Mouse (Mus musculus): Measurements from ENCODE around the gene Zdhhc6.

Zdhhc6 gene

DNA sequence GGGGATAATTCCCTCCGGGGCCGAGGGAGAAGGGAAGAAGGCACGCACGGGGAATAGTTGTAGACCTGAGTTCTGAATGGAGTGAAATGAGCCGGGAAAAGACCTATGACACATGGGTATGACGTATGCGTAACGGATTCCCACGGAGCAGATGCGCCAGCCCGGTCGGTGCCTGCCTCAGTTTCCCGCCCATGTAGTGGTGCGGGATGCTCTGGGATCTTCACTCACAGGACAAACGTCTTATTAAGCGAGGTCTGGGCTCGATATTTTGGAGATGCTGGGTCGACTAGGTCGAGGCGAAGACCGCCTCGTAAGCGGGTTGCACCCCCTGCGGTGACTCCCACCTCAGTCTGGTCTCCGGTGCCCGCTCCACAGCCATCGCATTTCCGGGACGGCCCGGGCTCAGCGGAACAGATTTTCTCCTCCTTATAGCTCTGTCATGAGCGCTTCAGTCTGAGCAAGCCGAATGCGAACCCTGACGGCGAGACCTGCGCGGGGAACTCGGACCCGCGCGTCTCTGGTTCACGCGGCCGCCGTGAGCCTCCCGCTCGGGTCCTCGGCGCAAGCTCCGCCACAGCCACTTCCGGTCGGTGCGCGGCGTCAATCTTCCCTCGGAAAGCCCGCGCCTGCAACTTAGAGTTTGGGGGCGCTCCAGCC is at the start of gene Zdhhc6:
Zdhhc6 (minus strand) TSS at position 581 of the 657 bp plus-strand sequence.
- peak; percentile 41 for DNase-seq (ENCODE audit: low spot score)

DNA sequence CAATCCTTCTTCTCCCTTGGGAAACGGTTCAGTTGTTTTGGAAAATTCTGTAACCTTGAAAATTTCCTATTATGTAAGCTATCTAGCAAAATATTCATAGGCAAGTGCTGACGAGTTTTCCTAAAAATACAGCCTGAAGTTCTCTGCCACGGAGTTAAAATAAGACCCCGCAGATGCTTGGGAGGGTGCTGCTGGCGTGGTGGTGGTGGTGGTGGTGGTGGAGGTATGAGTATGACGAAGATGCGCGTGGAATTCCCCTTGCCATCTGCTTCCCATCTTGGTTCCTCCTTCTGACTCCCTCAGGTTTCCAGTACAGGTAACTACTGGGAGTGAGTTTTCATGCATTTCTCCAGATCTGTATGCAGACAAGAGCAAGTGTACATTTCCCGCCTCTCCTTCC is 46.8 kb upstream of the Zdhhc6 start:
- no peak for DNase-seq (ENCODE audit: low spot score)

DNA sequence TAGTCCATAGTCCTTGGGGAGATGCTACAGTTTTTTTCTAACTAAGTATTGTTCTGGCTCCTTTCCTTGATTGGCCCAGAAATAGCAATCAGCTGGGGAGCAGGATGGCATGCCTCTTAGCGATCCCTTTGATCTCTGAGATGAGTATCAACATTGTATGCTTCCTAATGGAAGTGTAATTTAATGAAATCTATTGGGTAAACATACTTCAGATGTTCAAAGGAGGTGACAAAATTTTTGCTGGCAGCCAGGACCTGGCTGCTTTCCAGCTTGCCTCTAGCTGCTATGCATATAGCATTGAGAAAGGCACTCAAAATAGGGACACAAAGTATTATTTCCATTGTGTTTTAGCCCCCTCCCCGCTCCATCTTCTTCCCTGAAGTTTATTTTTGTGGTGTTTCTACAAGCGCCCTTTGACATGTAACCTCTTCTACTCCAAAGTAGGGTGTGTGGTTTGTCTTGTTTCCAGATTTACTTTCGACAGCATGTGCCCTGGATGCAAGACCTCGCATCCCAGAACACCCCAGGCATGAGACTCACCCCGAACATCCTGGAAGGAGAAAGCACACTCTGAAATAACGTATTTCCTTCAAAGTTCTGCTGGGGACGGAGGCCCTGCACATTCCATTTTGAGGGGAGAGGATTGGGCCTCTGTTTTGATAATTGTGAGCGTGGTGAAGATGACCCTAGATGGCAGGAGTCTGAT is 35.0 kb upstream of the Zdhhc6 start:
- DNase-seq (ENCODE audit: low spot score), result no peak

DNA sequence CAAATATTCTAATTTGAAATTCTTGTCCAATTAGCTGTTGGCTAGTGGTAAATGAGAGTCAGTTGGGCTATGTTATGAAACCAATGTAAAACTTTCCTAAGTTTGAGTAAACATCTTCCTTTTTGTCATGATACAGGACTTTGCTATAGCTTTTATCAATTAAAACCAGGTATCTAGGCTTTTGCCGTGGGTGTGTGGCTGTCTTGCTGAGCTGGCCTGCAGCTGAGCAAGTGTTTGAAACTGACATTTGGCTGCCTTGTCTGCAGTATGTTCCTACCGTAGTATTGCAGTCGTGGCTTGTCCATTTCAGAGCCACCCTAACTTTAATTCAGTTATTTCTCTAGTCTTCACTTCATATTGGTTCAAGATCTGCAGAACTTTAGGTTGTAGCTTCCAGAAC is 32.4 kb upstream of the Zdhhc6 start:
- DNase-seq (ENCODE audit: low spot score), result no peak

DNA sequence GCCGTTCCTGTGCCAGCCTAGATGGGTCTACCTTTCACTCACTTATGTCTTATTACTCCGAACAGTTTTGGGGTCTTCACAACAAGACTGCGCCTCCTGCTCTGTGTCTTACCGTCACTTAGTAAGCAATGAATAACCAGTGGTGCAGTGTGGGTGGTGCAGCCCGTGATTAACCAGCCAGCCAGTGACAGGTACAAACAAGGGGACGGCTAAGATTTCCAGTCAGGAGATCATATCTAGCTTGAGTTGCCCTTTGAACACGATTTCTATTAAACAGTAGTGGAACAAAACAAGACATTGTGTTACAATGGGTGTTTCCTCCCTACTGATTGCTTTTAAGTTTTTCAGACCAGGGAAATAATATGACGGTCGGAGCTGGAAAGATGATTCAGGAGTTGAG is 27.4 kb upstream of the Zdhhc6 start:
- DNase-seq (ENCODE audit: low spot score), result no peak

DNA sequence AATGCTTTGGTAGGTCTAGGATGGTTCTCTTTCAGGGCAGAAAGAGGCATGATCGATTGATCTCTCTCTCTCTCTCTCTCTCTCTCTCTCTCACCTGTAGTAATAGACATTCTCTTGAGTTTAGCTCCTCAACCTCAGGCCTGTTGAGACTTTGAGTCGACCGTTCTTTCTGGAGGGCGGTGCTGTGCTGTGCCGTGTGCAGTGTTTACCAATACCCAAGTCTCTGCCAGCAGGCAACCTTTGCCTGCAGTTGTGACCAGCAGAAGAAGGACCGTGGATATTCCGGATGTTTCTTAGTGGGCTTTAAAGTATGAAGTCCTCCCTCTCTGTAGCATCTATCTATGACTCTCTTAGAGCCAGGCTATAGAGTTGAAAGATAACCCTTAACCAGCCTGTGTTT is 26.6 kb upstream of the Zdhhc6 start:
- no peak for DNase-seq (ENCODE audit: low spot score)

DNA sequence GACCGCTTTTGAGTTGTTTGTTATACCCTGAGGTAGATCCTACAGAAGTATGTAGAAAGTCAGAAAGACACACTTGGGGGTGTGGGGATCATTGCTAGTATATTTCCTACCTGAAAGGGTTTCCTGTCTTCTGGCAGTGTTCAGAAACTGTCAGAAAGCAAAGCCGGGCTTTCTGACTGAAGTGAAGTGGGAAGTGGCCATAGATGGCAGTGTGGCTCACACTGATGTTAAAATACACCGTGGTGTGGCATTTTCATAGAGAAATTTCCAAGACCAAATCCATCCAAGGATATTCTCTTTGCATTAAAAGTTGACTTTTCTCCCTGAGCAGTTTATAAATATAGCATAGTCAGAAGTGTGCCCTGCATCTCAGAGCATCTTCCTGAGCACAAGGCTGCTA is 25.5 kb upstream of the Zdhhc6 start:
- DNase-seq (ENCODE audit: low spot score), result no peak

DNA sequence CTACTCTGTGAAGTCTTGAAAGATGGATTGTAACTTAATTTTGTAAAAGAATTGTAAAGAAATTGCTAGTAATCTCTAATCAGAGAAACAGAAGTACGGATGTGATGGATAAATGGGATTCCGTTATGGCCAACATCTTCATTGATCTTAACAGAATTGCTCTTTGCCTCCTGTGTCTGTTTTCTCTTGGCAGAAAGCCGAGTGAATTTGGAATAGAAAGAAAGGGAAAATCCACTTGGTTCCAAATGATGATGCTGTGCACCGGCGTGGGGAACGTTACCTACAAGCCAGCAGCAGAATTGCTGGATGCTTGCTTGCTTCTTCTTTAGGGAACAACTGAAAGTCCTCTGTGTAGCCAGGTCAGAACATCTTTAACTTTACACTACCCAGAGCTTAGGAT is 24.7 kb upstream of the Zdhhc6 start:
- DNase-seq (ENCODE audit: low spot score), result no peak

DNA sequence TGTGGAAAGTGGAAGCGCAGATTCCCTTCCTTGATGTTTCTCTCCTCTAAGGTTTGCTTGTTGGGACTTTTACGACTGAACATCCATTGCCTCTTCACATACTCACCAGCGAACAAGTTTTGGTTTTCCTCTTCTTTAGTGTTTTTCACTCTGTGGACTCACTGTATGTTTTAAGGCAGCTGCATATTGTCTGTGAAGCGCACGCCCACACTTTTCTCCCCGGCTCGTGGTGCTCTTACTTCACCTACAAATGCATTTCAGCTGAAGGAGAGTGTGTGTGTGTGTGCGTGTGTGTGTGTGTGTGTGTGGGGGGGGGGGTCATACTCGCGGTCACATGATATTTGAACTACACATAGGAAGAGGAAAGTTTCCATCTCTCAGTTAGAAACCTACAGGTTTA is 21.8 kb upstream of the Zdhhc6 start:
- no peak for DNase-seq (ENCODE audit: low spot score)

DNA sequence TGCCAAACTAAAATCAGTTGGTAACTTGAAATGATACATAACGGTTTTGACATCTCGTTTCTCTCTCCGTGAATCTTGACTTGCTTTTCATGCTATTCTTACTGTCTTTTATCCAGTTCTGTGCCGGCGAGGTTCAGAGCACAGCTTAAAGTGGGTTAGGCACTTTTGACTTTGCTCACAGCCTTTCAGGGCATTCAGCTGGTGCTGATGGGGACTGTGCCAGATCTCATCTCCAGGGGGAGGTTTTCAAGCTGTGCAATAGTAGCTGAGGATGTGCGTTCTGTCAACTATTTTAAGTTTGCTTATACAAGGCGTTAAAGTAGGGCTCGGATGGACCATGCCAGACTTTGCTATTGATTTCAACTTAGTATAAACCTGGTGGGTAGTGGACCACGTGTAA is 21.2 kb upstream of the Zdhhc6 start:
- no peak for DNase-seq (ENCODE audit: low spot score)

DNA sequence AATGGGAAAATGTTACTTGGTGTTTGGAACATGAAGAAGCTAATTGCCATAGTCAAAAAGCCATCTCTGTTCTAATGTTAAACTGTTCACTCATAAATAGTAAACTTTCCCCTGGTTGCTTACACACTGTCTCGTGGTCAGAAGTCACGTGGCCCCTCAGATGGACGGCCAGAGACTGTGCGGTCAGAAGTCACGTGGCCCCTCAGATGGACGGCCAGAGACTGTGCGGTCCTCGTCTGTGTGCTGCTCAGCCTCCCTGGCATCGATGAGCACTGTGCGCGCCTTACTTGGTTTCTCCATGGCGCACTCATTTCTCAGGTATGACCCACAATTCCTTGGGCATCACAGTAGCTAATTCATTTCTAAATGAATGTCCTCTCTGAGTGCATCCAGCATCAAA is 20.6 kb upstream of the Zdhhc6 start:
- no peak for DNase-seq (ENCODE audit: low spot score)

DNA sequence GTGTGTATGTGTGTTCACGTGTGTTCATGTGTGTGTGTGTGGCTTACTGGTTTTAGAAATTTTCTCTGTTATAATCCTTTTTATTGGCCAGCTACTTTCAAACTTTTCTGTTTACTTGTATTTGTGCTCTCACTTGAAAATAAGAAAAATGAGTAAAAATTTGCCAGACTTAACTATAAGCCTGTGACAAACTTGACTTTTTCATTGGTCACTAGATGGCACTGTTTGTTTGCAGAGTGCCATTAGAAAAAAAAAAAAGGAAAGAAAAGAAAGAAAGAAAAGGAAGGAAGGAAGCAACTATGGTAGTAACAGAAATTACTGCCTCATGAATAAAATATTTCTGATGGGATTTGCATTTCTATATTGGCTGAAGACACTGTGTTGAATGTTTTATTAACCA is 20.0 kb upstream of the Zdhhc6 start:
- DNase-seq (ENCODE audit: low spot score), result no peak

DNA sequence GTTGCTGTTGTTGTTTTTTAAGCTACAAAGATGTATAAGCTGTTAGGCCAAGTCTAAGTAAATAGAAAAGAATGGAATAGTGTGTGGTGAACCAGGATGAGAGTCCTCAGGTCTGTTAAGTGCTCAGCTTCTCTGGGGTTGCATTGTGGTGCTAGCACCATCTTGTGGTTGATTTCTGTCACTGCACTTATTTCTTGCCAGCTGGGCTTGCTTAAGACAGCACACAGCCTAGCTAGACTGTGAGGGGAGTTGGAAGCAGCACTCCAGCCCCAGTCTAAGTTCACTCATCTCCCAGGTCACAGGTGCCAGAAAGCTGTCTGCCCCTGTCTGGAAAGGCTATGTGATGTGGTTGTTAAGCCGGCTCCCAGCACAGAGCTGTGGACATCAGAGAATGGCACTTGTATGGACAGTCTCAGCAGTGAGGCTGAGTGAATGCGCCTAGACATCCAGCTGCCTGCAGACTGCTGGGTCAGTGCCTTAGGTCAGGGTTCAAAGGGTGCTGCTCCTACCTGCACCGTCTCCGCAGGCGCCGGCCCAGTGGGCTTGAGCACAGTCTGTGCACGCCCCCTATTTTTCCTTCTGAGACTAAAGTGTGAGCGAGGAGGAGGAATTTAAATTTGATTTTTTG is 16.9 kb upstream of the Zdhhc6 start:
- DNase-seq (ENCODE audit: low spot score), result no peak

DNA sequence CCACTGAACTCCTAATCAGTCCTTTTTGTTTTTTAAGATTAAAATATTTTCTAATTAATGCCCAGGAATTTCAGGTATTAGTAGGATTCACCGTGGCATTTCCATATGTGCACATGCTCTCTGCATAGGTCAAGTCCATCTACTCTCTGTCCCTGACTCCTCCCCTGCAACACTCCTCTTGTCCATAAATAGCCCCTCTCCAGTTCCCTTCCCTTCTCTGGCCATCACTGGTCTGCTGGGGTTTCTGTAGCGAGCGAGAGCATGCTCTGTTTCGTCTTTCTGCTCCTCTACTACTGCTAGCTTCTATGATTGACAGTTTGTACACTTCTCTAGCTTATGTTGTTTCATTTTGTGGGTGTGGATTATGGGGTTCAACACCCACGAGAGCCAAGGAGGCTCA is 15.9 kb upstream of the Zdhhc6 start:
- DNase-seq (ENCODE audit: low spot score), result no peak

DNA sequence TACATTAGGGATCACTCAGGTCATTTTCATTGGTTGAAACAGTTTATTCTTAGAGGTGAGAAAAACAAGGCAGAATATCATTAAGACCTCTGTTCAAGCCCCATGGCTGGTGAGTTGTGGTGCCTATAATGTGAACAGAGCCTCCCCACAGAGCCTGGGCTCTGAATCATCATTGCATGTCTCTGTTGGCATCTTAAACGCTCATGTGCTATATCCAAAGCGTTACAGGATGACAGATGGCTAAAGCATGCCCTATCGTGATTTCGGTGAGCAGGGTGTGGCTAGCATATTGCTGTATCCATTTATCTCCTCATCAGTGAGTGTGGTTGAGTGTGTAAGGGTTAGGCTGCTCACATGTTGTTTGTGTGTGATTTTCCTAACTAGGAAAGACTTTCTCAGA is 11.7 kb upstream of the Zdhhc6 start:
- no peak for DNase-seq (ENCODE audit: low spot score)

DNA sequence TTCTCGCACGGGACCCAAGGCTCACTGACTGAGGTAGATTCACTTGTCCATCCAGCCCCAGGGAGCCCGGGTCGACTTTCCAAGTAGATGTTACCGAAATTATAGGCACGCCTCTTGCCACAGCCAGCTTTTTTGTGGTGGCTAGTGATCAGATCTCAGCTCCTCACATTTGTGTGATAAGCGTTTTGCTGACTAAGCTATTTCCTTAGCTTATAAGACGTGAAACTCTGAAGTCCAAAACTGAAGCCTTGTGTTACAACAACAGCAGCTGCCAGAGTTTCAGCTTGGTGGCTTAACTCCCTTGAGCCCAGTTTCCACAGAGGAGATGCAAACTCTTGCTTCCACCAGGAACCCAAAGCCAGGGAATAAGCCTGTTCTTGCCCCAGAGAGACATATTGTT is 6.8 kb upstream of the Zdhhc6 start:
- DNase-seq (ENCODE audit: low spot score), result no peak

DNA sequence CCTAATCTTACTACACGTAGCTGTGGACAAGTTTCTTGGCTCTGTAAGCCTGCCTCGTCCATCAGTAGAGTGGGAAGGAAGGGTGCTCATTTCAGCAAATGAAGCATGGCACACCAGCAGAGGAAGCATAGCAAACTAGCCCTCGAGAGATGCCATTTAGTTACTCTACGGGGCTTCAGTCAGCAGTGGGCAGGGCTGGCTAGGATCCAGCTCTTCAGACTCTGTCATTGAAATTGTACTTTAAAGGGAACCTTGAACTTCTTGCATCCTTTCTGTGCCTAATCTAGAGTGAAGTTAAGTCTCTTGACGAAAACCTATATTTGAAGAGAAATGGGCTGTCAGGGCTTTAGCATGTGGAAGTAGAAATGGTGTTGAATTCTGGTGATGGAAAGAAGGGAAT is 3.7 kb upstream of the Zdhhc6 start:
- no peak for DNase-seq (ENCODE audit: low spot score)

DNA sequence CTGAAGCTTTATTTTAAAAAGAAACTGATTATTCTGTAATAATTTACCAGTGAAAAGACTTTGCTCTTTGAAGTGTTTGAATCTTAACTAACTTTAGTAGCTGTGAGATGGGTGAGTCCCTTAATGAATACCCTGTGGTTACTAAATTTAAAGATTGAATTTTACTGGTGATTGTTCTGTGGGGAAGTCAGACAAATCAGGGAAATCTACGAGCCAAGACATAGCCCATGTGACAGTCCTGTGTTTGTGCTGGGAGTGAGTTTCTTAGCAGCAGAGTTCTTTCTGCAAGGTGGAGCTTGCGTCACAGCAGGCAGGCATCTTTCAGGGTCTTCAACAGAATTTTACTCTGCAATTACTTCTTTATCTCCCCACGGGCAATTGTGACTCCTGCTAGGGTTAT is 3.2 kb upstream of the Zdhhc6 start:
- no peak for DNase-seq (ENCODE audit: low spot score)

DNA sequence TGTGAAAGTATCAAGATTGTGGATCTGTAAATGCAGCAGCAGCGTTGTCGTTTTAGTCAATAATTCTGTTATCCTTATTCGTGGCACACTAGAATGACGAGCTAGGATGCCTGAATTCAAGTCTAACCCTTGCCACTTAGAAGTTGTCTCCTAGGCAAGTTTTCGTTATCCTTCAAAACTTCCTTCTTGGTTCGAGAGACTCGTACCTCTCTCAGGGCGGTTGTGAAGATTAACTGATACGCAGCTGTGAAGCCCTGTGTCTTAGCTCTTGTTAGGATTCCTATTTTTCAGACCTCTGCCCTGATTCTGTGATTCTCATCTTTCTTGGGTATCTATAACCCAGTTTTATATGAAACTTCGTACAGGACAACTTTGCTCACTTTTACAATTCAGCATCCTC is 1.1 kb upstream of the Zdhhc6 start:
- no peak for DNase-seq (ENCODE audit: low spot score)

DNA sequence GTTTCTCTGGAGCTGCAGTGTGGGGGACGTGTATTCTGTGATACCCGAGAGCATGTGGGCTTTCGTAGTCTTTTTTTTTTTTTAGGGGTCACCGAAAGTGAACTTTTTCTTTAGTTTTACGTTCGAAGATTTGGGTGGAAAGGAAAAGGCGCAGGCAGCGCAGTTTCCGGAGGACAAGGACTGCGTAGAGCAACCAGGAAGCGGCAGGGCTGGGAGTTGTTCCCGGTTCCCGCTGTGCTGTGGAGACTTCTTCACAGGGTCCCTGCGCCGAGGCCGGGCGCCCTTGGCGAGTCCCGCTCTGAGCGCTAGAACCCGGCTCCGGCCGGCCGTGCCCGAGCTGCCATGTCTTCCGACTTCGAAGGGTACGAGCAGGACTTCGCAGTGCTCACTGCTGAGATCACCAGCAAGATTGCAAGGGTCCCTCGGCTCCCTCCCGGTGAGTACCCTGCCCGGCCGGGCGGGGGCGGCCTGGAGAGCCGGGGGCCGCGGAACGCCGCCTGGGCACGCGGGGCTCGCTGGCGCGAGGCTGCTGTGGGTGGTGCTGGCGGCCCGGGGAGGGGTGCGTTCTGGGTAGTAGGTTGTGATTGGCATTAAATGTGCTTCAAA is 380 bp upstream of the Zdhhc6 start, which contains the start of gene Vti1a:
Vti1a (plus strand) TSS at position 187 of the 606 bp plus-strand sequence.
- DNase-seq (ENCODE audit: low spot score), result peak; percentile 54

DNA sequence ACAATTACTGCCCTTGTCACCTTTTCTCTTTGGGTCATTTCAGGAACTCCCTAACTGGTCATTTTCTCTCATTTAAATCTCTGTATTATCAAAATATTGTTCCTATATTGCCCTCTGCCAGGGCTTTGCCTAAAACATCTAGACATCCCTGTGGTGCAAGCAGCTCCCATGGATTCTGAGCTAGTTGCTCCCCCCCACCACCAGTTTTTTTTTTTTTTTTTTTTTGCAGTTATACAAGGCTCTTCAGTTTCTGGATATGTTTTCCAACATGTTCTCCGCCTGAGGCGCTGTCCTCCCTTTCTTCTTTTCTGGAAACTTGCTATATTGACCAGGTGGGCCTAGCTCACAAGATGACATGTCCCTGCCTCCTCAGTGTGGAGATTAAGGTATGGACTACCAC is 2.2 kb downstream of the Zdhhc6 start:
- DNase-seq (ENCODE audit: low spot score), result no peak

DNA sequence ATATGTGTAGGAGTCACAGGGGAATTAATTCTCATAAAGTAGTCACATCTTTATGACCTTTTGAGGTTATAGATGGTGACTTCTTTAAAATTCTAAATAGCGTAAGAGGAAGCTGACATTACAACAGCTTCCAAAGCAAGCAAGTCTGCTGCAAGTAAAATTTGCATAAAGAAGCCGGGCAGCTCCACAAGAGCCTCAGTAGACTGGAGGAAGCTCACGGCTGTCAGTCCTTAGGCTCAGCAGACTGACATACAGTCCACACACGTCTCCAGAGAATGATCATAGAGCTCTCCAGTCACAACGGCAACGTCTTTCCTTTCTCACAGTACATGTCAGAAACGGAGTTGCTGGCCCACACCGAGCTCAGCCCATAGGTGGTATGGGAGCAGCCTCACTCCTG is 4.0 kb downstream of the Zdhhc6 start:
- no peak for DNase-seq (ENCODE audit: low spot score)

DNA sequence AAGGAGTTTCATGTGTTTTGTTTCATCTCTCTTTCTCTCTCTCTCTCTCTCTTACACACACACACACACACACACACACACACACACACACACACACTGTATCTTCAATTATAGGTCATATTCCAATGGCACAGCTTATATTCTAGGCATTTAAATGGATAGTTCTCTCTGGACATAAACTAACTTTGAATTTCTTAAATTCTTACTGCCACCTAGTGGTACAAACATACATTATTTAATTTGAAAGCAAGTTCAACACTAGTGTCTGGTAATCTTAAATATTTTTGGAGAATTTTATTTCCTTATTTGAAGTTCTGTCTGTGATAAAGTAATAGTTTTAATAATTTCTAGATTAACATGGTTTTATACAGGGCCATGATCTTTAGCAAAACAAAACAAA is 10.8 kb downstream of the Zdhhc6 start:
- no peak for DNase-seq (ENCODE audit: low spot score)
